Mouse (Mus musculus) right cerebral cortex, postnatal 4 days (tissue): ENCODE measurements around the gene Fdx1.

Experiments used
- DNase-seq: peaks from one replicate; pipeline ENCODE4 v3.0.0-alpha.2; 2022

Gene Fdx1

GRCm38 (mm10) chr9:51961190-51961909 is 2.0 kb downstream of the Fdx1 start:
- no peak for DNase-seq

- DNase-seq: no peak
Measured at GRCm38 (mm10) chr9:51960331-51960730, 3.0 kb downstream of the Fdx1 start.

DNA sequence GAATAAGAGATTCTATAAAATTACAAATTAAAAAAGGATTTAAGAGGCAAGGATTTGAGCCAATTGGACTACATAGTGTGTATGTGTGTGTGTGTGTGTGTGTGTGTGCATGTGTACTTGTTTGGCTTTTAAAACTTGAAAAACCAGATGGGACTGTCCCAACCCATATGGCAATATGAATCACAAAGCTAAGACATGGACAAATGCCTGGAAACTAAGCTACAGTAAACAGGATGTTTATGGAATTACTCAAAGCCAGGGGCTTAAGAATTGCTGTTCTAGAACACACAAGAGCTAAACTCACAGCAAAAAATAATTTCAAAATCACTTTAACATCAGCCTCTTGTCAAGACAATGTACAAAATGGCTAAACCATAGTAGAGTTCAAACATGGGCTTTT is 4.4 kb downstream of the Fdx1 start:
- no peak for DNase-seq

DNA sequence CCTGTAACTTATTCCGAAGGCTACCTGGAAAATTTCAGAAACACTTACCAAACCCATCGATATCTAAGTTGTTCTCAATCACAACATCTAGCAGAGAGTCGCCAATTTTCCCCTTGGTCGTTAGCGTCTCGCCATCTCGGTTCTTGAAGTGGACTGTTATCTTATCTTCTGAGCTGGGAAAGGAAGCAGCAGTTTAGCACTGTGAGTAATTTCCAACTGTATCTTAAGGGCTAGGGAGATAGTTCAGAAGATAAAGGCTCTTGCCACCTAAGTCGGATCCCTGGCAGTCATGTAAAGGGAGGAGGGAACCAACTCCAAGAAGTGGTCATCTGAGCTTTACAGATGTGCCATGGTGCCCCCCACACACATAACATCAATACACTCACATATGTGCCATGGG is 6.3 kb downstream of the Fdx1 start:
- DNase-seq: no peak

DNA sequence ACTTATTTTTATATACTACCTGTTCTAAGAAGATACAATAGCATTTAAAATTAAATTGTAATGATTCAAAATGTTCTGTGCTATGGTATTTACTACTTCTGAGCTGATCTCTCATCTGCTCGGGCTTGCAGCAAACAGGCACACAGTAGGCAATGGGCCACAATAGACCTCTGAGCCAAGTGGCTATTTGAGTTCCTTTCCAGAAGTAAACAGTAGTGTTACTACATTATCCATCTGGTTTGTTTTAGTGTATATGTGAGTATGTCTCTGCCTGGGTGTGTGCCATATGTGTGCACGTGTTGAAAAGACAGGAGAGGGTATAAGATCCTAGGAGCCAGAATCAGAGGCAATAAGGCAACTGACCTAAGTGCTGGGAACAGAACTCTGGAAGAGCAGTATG is 6.9 kb downstream of the Fdx1 start:
- no peak for DNase-seq

- no peak for DNase-seq
Measured at GRCm38 (mm10) chr9:51951337-51951736, 12.0 kb downstream of the Fdx1 start.

- DNase-seq: no peak
Measured at GRCm38 (mm10) chr9:51950667-51951066, 12.7 kb downstream of the Fdx1 start.

DNA sequence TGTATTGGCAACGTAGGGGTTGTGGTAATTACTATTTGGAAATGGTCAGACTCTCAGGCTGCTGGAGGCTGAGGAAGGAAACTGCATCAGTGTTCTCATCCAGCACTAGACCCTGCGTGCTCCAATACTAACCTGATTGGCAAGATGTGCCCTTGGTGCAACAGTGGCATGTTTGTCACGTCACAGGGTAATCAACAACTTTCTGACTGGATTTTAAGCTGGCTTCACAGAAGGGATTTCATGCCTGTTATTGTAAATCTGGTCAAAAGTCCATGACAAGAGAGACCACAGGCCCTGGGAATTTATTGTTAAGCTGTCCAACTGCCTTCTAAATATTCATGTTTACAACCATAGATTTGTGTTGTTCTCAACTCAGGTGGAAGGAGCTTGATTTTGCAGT is 13.1 kb downstream of the Fdx1 start:
- DNase-seq: no peak

- no peak for DNase-seq
Measured at GRCm38 (mm10) chr9:51943934-51944333, 19.4 kb downstream of the Fdx1 start.

DNA sequence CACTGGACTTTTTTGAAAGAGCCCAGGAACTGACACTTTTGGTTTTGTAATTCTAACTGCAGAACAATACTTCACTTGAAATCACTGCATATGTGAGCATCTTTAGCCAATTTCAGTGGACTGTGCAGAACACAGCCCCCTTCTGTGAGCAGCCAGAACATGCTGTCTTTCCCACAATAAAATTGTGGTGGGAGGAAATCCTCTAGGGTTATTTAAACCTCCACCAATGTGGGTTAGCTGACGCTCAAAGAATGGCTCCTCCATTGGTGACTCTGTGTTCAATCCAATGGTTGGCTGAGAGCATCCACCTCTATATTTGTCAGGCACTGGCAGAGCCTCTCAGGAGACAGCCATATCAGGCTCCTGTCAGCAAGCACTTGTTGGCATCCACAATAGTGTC is 28.7 kb downstream of the Fdx1 start:
- no peak for DNase-seq

GRCm38 (mm10) chr9:51931997-51932396 is 31.4 kb downstream of the Fdx1 start:
- DNase-seq: no peak

- DNase-seq: no peak
Measured at GRCm38 (mm10) chr9:51931054-51931690, 32.2 kb downstream of the Fdx1 start.

- no peak for DNase-seq
Measured at GRCm38 (mm10) chr9:51929972-51930371, 33.4 kb downstream of the Fdx1 start.

GRCm38 (mm10) chr9:51928659-51929058 is 34.7 kb downstream of the Fdx1 start:
- DNase-seq: no peak

- DNase-seq: no peak
Measured at GRCm38 (mm10) chr9:51928116-51928515, 35.2 kb downstream of the Fdx1 start.

DNA sequence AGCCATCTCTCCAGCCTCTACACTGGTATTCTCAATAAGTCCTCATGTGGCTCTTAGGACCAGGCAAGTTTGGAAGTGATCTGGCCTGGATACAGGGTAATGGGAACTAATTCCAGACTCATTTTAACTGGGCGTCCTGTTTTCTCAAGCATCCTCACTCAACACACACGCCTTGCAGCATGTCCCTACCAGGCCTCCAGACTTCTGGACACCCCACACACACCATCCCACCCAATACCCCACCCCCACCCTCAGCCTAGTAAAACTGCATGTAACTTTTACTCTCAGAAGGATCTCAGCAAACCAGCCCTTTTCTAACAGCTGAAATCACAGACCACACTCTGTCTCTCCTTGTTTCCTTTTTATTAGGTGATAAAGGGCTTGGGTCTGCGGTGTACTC is 35.7 kb downstream of the Fdx1 start:
- no peak for DNase-seq

GRCm38 (mm10) chr9:51926629-51927028 is 36.7 kb downstream of the Fdx1 start:
- no peak for DNase-seq

DNA sequence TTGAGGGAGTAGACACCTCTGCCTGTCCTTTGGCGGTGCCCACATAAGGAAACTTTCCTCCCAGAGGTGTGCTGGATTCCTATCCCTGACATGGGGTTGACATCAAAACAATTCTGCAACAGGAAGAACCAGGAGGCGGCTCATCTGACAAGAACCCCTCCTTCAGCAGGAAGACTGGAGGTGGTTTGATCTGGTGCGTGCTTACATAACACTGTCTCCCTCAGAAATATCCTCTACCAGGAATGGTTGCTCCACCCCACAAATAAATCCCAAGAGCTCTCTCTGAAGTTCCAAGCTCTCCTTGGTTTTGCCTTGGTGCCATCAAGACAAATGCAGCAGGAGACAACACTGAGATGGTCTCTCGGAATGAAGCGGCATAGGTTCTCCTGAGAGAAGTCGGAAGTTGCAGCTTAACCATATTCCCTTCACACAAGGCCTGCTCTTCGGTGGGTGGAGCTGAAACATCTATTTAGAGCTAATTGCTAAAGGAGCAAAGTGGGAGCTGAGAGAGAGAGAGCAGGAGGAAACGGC is 38.7 kb downstream of the Fdx1 start:
- no peak for DNase-seq

- DNase-seq: no peak
Measured at GRCm38 (mm10) chr9:51922756-51923155, 40.6 kb downstream of the Fdx1 start.

- DNase-seq: no peak
Measured at GRCm38 (mm10) chr9:51915580-51915979, 47.8 kb downstream of the Fdx1 start.

GRCm38 (mm10) chr9:51914481-51915120 is 48.8 kb downstream of the Fdx1 start:
- no peak for DNase-seq

- peak; percentile 75 for DNase-seq
Measured at GRCm38 (mm10) chr9:51908838-51909237, 54.5 kb downstream of the Fdx1 start.

DNA sequence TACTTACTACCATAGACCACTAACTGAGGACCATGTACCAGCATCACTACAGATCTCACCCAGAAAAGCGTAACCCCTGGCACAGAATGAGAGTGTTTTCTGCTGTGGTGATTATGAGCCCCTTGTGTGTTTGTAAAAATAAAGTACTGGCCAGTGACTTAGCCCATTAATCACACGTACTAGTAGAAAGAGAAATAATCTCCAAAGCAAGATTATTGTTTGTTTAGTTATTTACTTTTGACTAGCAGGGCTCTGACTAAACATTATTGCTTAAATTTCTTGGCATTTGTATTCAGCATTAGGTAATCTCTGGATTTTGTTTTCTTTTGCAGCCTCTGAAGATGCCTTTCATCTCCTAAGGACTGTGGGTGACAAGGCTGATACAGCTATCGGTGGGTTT is 55.1 kb downstream of the Fdx1 start:
- no peak for DNase-seq

GRCm38 (mm10) chr9:51906938-51907337 is 56.4 kb downstream of the Fdx1 start:
- DNase-seq: no peak
